Mouse (Mus musculus): Measurements from ENCODE around the gene Sema4b.
A peak's percentile ranks its signal among the peaks of the same experiment; 100 is the strongest.

Sema4b gene

DNA sequence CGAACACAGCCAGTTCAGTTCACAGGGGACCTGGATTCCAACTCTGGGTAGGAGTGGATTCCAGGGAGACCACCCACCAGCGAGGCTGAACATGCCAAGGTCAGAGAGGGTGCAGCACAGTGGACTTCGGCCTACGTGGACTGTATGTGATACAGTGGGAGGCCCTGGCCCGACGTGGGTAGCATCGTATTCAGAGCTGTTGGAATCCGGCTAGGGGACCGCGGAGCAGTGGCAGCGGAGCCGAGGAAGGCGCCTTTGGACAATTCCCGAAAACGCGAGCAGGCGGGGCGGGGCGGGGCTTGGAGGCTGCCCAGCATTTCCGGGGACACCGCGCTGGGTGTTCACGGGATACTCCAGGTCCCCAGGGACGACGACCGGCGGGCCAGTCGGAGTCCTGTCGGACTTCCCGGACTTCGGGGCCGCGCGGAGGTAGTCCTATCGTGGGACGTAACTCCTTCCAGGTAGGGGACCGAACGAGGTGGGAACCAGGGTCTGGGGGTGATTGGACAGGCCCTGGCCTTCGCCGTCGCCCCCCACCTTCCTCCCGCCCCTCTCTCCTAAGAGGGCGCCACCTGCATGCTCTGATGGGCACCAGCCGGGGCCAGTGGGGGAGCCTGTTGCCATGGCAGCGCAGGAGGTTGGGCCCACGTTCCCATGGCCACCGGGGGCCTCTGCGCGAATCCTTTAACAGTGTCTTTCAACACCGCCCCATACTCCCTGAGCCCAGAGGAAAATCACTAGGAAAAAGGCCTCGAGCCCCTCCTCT is at the start of gene Sema4b:
Gene Sema4b (plus strand): TSS at position 311 of the 766 bp plus-strand sequence.
- peak; percentile 95 for DNase-seq

DNA sequence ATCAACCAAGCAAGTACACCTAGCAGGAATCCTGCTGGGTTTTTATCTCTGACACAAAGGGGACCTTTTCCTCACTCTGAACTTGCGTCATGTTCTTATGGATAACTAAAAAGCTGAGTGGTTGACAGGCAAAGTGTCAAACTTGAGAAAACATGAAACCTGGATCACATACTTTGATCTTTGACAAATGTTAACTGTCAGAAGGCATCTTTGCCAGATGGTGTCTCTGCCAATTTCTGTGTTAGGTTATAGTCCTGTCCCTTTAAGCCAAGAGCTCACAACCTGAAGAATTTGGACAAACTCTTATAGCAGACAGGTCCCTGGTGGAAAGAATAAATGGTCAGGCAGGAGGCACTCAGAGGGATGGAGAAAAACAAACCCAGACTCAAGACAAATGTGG is 48.3 kb upstream of the Sema4b start:
- DNase-seq, result no peak

DNA sequence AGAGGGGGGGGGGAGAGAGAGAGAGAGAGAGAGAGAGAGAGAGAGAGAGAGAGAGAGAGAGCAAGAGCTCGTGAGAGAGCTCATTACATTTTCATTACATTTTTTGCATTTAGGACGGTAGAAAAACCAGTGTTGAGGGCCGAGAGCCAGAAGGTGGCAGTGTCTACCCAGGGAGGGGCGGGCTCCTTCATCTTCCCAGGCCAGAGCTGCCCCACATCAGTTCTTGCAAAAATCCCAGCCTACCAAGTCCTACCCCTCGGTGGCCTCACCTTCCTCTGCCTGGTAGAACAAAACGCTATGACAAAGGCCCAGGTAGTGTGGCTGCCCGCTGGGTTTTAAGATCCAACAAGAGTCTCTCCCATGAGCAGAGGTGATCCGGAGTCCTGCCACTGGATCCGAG is 45.8 kb upstream of the Sema4b start:
- peak; percentile 60 for DNase-seq

DNA sequence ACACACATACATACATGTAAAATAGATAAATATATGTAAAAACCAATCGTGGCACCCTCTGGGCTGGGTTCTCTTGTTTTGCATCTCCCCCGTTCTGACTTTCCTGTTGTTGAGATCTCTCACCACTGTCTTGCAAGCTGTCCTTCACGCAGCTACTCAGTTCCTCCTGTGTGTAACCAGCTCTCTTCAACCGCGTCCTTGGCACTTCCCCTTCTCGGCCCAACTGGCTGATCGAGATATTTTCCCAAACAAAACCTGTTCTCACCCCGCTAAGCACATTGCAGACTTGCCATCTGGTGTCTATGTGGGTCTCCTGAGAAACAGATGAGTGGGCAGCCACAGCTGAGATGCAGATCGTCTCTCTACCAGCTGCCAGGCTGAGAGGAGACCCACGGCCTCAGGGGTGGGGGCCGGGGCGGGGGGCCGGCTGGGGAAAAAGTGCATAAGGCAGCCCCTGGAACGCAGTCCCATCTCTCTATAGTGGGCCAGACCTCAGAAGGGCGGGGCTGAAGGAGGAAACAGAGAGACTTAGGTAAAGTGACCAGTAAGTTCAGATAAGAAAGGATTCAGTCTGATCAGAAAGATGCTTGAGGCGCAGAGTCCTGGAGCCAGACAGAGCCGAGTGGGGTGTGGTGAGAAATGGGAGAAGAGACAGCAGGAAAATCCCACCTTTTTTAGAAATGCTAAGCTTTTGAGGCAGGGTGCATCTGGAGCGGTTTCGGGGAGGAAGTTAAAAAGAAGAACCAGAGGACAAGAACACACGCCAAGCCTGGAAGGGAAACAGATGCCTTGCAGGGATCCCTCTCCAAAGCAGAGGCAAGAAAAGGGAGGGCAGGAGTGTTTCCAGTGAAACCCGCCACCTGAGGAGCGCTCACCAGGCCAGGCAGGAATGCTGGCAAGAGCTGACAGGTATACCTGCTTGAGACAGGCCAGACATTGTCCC is 43.0 kb upstream of the Sema4b start:
- peak; percentile 87 for DNase-seq

DNA sequence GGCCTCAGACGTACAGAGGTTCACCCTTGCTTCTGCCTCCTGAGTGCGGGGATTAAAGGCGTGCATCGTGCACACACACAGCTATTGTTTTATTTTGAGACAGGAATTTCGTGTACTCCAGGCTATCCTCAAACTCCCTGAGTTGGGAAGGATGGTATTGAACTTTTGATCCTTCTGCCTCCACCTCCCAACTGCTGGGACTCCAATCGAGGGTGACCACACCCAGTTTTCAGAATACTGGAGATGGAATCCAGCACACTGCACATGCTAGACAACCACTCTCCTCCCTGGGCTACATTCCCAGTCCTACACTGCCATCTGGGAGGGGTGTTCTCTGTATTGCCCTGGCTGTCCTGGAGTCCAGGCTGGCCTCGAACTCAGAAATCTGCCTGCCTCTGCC is 41.9 kb upstream of the Sema4b start:
- no peak for DNase-seq

DNA sequence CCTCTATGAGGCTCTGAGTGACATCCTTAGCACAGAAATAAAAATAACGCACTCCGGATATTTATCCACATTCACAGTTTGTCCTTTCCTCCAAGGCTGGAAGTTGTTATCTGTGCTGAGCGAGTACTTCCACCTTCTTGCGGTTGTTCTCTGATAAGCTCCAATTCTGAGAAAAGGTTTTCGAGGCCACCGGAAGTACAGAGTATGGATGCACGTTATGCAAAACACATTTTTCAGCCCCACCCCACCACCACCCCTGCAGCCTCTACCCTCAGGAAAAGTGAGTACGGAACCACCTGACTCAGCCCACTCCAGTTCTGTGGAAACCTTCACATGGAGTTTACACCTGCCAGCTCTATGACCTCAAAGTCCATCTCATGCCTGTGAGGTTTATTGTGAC is 40.6 kb upstream of the Sema4b start:
- no peak for DNase-seq

DNA sequence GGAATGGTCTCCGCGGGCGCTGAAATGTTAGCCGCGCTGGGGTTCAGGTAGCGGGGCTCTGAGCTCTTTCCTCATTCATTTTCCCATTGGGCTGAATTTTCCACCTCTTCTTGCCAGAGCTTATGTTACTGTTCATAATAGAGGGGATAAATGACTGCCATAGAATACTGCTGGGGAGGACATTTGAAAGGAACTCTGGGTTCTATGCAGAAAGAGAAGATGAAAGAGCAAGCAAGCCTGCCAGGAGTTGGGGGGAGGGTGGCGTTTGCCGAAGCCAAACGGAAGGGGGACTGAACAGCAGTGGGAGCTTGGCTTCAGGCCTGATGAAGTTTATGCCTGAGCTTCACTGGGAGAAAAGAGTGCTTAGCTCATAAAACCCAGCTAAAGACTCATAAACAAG is 37.3 kb upstream of the Sema4b start:
- peak; percentile 62 for DNase-seq

DNA sequence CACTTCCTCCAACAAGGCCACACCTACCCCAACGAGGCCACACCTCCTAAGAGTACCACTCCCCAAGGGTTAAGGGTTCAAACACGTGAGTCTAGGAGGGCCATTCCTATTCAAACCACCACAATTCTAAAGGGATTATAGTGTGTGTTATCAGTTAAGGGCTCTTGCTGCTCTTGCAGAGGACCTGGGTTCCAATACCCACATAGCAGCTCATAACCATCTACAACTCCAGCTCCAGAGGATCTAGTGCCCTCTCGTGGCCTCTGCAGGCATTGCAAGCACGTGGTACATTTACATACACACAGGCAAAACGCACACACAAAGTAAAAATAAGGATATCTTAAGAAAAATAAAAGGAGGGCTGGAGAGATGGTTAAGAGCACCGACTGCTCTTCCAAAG is 34.5 kb upstream of the Sema4b start:
- DNase-seq, result no peak

DNA sequence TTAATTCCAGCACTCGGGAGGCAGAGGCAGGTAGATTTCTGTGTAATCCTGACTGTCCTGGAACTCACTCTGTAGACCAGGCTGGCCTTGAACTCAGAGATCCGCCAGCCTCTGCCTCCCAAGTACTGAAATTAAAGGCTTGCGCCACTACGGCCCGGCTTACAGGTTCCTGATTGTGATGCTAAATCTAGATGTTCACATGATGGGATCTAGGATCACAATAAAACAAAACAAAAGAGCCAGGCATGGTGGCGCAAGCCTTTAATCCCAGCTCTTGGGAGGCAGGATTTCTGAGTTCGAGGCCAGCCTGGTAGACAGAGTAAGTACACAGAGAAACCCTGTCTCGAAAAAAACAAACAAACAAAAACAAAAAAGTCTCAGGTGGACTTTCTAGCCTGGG is 33.9 kb upstream of the Sema4b start:
- DNase-seq, result no peak

DNA sequence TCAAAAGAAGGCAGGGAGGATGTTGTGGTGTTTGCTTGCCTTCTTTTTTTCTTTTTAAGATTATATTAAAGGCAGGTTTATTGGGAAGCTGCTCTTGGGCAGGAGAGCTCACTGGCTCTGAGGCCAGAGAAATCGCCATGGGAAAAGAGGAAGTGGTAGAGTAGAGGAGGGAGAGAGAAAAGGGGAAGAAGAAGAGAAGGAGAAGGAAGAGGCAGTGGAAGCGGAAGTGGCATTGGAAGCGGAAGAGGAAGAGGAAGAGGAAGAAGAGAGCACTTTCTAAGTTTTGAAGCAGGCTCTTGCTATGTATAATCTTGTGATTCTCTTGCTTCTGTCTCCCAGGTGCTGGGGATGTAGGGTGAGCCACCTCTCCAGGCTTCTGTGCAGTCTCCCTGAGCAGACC is 32.0 kb upstream of the Sema4b start:
- DNase-seq, result no peak

DNA sequence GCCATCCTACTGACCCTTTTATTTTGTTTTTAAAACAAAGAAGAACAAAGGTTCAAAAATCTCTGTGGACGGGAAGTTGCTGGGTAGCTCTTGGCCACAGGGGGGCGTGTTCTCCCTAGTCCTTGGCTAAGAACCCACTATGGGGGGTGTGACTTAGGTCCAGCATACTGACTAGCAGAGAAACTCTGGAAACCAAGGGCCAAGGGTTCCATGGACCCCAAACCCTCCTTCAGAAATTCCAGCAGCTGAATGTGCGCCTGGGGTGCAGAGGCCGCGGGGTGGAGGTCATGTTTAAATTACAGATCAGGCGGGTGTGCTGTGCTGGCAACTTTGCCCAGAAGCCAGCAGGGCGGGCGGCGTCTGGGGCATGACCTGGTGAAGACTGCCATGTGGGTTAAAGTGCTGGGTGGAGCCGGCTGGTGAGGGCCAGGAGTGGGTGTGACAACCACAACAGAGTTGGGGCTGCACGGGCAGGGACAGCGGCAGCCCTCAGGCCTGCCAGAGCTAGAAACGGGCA is 29.9 kb upstream of the Sema4b start:
- DNase-seq, result no peak

DNA sequence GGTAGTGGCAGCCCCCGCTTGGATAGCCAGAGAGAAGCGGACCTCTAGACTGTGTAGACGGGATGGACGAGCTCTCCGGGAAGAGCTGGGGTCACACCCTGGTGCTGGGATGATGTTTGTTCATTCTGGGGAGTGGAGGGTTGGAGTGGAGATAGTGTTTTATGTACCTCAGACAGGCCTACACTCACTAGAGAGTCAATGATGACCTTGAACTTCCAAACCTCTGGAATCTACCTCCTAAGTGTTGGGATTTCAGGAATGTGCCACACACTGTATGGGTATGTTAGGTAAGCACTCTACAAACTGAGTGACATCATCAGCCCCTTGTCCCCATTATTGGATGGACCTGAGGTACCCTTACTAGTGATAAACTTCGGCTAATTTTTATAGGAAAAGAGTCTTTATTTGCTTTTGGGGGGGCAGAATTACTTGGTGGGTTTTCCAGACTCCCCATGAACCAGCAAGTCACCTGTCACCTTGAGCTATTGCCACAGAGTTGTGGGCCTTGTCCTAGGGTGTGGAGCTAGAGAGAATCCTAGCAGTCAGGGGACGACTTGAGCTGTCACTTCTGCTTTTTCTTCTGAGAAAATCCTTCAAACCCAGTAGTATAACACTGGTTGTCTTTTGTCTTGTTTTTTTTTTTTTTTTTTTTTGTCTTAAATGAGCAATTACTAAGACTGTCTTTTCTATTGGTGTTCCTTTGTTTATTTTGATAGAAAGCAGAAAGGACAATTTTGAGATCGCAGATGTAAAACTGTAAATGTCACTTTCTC is 28.0 kb upstream of the Sema4b start:
- no peak for DNase-seq

DNA sequence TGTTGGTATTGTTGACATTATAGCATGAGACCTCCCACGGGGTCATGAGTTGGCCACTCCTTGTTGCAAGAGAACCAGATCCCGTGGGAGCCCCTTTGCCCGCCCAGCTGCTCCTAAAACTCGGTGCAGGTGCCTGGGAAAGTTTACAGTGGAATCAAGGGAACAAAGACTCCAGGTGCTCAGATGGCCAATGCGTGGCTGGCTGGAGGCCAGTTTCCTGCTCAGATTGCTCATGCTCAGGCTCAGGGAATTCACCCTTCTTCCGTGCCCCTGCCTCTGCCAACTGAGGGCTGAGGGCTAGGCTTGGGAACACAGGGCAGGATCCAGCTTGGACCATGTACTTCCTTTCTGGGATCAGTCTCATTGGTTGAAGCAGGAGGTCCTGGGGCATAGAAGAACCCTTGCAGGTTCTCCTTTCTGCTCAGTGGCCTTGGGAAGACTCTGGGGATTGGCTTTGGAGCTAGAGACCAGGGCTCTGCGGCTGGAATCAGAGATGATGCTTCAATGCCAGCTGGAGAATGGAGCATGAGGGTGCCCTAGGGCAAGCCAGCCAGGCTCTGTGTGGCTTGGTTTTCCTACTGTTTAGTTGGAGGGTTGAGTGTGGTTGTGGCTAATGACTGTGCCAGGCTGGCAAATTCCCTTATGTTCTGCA is 26.2 kb upstream of the Sema4b start:
- no peak for DNase-seq

DNA sequence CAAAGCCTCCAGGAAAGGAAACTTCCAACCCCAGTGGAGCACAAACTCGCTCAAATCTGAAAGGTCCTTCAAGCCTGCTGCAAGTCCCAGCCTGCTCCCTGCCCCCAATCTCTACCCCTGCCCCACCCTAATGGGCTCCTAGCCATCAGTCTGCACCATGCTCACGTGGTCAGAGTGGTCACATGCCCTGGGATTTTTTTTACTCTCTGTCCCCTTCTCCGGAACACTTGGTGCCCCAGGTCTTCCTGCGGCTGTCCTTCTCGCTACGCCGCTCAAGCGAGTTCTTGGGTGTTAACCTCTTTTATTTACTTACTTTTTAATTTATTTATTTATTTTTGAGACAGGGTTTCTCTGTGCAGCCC is 25.7 kb upstream of the Sema4b start:
- peak; percentile 17 for DNase-seq

DNA sequence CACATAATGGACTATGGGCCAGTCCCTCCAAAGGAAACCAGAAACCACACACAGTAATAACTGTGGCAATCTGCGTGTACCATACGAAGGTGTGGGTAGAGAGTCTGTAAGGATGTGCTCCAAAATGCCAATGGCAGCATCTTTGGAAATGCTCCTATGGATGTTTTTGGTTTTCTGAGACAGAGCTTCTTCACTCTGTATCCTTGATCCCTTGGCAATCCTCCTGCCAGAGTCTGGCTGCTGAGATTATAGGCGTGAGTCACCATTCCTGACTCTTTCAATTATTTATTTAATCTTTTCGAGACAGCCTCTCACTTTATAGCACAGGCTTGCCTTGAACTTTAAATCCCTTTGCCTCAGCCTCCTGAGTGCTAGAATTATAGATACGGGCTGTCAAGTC is 21.2 kb upstream of the Sema4b start:
- no peak for DNase-seq

DNA sequence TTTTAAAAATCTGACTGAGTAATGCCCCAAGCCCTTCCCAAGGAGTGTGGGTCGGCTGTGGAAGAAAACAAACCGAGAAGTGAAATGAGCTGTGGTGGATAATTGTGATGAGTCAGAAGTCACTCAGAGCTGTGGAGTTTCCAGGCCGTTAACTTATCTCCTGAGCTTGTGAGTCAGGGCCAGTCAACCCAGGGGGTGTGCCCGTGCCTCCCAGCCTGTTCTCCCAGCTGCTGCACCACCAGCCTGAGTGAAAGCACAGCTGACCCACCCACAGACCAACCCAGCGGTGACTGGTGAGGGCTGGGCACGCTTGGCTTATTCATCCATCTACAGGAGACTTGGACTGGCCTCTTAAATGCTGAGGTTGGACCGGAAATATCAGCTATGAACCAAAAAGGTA is 19.9 kb upstream of the Sema4b start:
- no peak for DNase-seq

DNA sequence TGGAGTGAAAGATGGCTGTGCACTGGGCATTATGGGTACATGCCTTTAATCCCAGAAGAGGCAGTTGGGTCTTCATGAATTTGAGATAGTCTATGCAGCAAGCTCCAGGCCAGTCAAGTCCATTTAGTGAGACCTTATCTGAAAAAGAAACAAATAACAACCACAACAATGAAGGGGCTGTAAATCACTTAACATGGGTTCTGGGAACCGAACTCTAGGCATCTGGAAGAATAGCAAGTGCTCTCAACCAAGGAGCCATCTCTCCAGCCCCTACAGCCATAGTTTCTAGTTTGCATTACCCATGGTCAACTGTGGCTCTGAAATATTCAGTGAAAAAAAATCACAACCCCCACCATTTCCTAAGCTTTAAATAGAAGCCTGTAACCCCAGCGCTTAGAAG is 16.8 kb upstream of the Sema4b start:
- DNase-seq, result no peak

DNA sequence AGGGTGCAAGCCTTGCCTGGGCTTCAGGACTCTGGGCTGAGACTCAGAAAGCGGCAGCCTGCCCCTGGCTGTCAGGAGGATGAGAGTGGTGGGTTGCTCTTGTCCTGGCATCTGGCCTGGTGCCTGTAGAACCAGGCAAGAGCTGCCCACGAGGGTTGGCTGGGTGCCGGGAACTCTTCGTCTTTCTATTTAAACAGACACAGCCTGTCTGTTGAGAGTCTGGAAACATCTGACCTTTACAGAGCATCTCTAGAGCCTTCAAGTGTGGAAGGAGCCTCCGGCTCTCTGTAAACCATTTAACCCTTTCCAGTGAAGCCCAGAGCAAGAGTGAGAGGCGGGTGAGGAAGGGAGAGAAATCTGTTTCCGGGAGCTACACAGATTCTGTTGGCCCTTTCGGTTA is 15.3 kb upstream of the Sema4b start:
- DNase-seq, result peak; percentile 64

DNA sequence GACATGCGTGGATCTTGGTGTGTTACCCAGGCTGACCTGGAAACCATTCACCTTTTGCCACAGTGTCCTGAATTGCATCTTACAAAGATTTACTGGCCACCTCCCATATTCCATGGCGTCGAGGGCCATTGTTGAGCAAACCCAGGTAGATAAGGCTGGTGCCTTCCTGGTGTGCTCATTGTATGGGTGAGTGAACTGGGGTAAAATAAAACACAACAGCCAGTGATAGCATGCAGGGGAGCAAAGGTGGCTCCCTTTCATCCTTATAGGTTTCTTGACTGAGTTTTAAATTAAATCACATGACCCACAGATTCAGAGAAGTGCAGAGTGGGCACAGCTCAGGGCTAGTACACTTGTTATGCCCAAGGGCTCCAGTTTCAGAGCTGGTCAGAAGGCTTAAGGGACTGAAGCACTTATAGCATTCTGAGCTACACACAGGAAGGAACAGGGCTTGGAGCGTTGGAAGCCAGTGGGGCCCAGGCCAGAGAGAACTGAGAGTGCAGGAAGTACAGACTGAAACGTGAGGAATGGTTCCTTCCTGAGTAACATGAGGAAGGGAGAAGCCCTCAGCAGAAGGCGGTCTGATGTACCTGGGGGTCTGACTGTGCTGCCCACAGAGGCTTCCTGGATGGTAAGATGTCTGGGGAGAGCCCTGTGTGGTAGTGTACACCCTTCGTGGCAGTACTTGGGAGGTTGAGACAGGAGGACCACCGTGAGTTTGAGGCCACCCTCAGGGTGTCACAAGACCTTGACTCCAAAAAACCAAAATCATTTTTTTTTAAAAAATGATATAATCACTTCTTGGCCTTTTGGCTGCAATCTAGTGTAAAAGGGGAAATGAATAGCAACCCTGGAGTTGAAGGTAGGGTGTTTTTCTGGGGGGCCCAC is 14.3 kb upstream of the Sema4b start:
- DNase-seq, result no peak

DNA sequence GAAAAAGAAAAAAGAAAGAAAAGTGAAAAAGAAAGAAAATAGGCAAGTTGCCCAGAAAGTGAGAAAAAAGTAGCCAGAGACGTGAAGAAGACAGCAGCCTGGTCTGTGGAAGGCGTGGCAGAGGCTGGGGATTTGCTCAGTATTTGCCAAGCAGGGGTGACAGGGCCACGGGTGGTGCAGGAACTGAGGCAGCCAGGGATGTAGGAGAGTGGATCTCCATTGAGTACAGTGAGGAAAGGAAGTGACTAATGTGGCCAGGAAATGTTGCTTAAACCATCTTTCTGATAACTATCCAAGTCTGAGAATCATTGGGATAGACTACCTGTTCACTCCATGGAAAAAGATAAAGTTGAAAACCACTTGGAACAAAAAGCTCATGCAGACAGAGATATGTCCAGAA is 10.5 kb upstream of the Sema4b start:
- DNase-seq, result no peak

DNA sequence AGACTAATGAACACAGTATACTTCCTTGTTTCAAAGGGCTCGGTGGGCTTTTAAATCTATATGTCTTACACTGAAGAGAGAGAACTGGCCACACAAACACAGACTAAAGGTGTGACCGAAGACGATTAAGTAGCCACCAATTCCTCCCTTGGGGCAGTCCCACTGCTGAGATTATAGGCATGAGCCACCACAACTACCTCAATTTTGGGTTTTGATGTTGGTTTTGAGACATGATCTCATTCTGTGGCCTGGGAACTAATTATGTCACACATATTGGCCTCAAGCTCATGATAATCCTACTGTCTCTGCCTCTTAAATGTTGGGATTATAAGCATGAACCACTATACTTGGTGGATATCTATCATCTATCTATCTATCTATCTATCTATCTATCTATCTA is 9.2 kb upstream of the Sema4b start:
- DNase-seq, result no peak

Data from right cerebral cortex, adult 18-20 months (tissue).